Mouse (Mus musculus) left cerebral cortex, postnatal 14 days (tissue): Measurements from ENCODE around the gene Galnt6. TPM values are rescaled to one million over a fixed set of nuclear protein-coding genes. Genes with fewer than 3 reads are reported as not detected.
"Not testable (repeated sequence)": the region's sequence is repeated elsewhere in the genome, so short reads cannot be mapped to it uniquely, and the experiment has no call there.

Source experiments
- DNase-seq, 2 experiments: peaks; one replicate each; pipeline ENCODE4 v3.0.0; 2021 to 2022; ENCODE audit warnings: low spot score in 2 of 2, mixed read lengths in 1 of 2
- intact Hi-C: fragments of 180-260 bp; cut with DNase I; formaldehyde crosslinking; loops from one replicate; pipeline ENCODE4 v1.15.1; 2025
- long read RNA-seq, 2 experiments: library from polyadenylated mRNA; stranded (forward); transcript quantifications; one replicate each; pipeline ENCODE4 v2.0.0; 2021
- total RNA-seq, 2 experiments: library from RNA; stranded (reverse); gene quantifications; 2 replicates each; pipeline ENCODE4 v1.2.3; 2021

The Galnt6 gene
- total RNA-seq = 1 to 10 TPM in 1 of 2 experiments, under 1 TPM in 1; 0.97 to 2.0 TPM
- long read RNA-seq, experiment 1, transcript Galnt6-202 (12 exons, 3,796 nt) = major isoform, 5 of 7 reads
- long read RNA-seq, experiment 1, partial matches to known transcripts = 0 of 7 reads
- long read RNA-seq, experiment 1, other reads (novel, unspliced or antisense) = 0 of 7 reads
- long read RNA-seq, experiment 2, partial matches to known transcripts = 1 of 1 reads
- long read RNA-seq, experiment 2, other reads (novel, unspliced or antisense) = 0 of 1 reads

GRCm38 (mm10) chr15:100729281-100729985 lies at the start of gene Galnt6:
Gene Galnt6, minus strand, starts transcription at chr15:100729376.
- DNase-seq = no peak
- intact Hi-C loops = no loop called here

GRCm38 (mm10) chr15:100777020-100778016 lies 48.1 kb upstream of the Galnt6 start:
- intact Hi-C loops = no loop called here
- peak; percentile 58 to 80 for DNase-seq

- DNase-seq = no peak
- intact Hi-C loops = no loop called here
Measured at GRCm38 (mm10) chr15:100776424-100776823, 47.2 kb upstream of the Galnt6 start.

- intact Hi-C loops = no loop called here
- DNase-seq = no peak
Measured at GRCm38 (mm10) chr15:100775189-100776166, 46.3 kb upstream of the Galnt6 start.

GRCm38 (mm10) chr15:100773859-100774258 lies 44.7 kb upstream of the Galnt6 start:
- DNase-seq, intact Hi-C loops: not testable (repeated sequence)

- intact Hi-C loops = no loop called here
- DNase-seq = no peak
Measured at GRCm38 (mm10) chr15:100772685-100773084, 43.5 kb upstream of the Galnt6 start.

GRCm38 (mm10) chr15:100770338-100770737 lies 41.2 kb upstream of the Galnt6 start:
- no peak for DNase-seq
- intact Hi-C loops = no loop called here

GRCm38 (mm10) chr15:100769023-100769422 lies 39.8 kb upstream of the Galnt6 start:
- intact Hi-C loops, DNase-seq: not testable (repeated sequence)

GRCm38 (mm10) chr15:100767851-100768250 lies 38.7 kb upstream of the Galnt6 start:
- intact Hi-C loops = no loop called here
- no peak for DNase-seq

GRCm38 (mm10) chr15:100766826-100767225 lies 37.6 kb upstream of the Galnt6 start:
- no peak for DNase-seq
- intact Hi-C loops = no loop called here

GRCm38 (mm10) chr15:100764163-100764951 lies 35.2 kb upstream of the Galnt6 start:
- intact Hi-C loops = loop anchor here (5.0 kb wide), 1 partner anchor 278 kb away; no protein-coding TSS in a partner anchor
- DNase-seq = no peak

- intact Hi-C loops = loop anchor here (5.0 kb wide), 1 partner anchor 280 kb away; no protein-coding TSS in a partner anchor
- no peak for DNase-seq
Measured at GRCm38 (mm10) chr15:100762649-100763048, 33.5 kb upstream of the Galnt6 start.

GRCm38 (mm10) chr15:100761419-100762185 lies 32.4 kb upstream of the Galnt6 start, which contains the start of gene Slc4a8:
Gene Slc4a8, plus strand, starts transcription at chr15:100761747.
- intact Hi-C loops = loop anchor here (1.0 to 5.0 kb wide), 2 partner anchors 110 to 281 kb away; no protein-coding TSS in a partner anchor
- peak; percentile 96 for DNase-seq

GRCm38 (mm10) chr15:100761036-100761418 lies 31.9 kb upstream of the Galnt6 start:
- intact Hi-C loops = loop anchor here (1.0 to 5.0 kb wide), 2 partner anchors 110 to 281 kb away; no protein-coding TSS in a partner anchor
- no peak for DNase-seq

GRCm38 (mm10) chr15:100759286-100759685 lies 30.1 kb upstream of the Galnt6 start:
- intact Hi-C loops = loop anchor here (5.0 kb wide), 1 partner anchor 203 kb away; no protein-coding TSS in a partner anchor
- DNase-seq = no peak

- intact Hi-C loops = loop anchor here (5.0 kb wide), 1 partner anchor 205 kb away; no protein-coding TSS in a partner anchor
- DNase-seq = peak; percentile 72 to 81
Measured at GRCm38 (mm10) chr15:100757527-100757978, 28.4 kb upstream of the Galnt6 start.
